Mouse (Mus musculus) intestine, embryonic 16.5 days (tissue): ENCODE data around the gene Plppr5. TPM values are rescaled to one million over a fixed set of nuclear protein-coding genes. Genes with fewer than 3 reads are reported as not detected.

Experiments
- ATAC-seq: fragments of 200-750 bp; cut with Nextera tagmentation; 2 replicates; pipeline ENCODE4 v1.8.0; 2017; ENCODE audit warnings: moderate TSS enrichment, moderate library complexity
- H3K27ac ChIP-seq: fragments of 300-500 bp; sonication (generic); 2 replicates; pipeline ENCODE4 v1.5.1; 2014; ENCODE audit warnings: mild to moderate bottlenecking, low read length
- H3K27me3 ChIP-seq: fragments of 300-500 bp; sonication (generic); replicated peaks from 2 replicates; pipeline ENCODE4 v1.6.1; 2014; ENCODE audit warnings: low read length, control low read depth, mixed read lengths; ENCODE audit not compliant: control insufficient read depth, insufficient read depth
- H3K36me3 ChIP-seq: fragments of 300-500 bp; sonication (generic); 2 replicates; pipeline ENCODE4 v1.6.1; 2014; ENCODE audit warnings: low read length, control low read depth; ENCODE audit not compliant: control insufficient read depth, insufficient read depth
- H3K4me1 ChIP-seq: fragments of 300-500 bp; sonication (generic); 2 replicates; pipeline ENCODE4 v1.6.1; 2014; ENCODE audit warnings: low read length, control low read depth, mixed read lengths; ENCODE audit not compliant: control insufficient read depth, insufficient read depth
- H3K4me2 ChIP-seq: fragments of 300-500 bp; sonication (generic); 2 replicates; pipeline ENCODE4 v1.6.1; 2014; ENCODE audit warnings: low read depth, low read length, control low read depth
- H3K4me3 ChIP-seq: fragments of 300-500 bp; sonication (generic); 2 replicates; pipeline ENCODE4 v1.5.1; 2014; ENCODE audit warnings: mild to moderate bottlenecking, low read length
- H3K9ac ChIP-seq: fragments of 300-500 bp; sonication (generic); 2 replicates; pipeline ENCODE4 v1.6.1; 2014; ENCODE audit warnings: low read depth, low read length
- H3K9me3 ChIP-seq: fragments of 300-500 bp; sonication (generic); 2 replicates; pipeline ENCODE4 v1.6.1; 2016; ENCODE audit warnings: low read length, control low read depth; ENCODE audit not compliant: control insufficient read depth
- WGBS: fragments of 180-500 bp; shearing (Covaris S2); extraction: QIAGEN DNeasy Blood & Tissue Kit; methylation state at CpG from one replicate; pipeline ENCODE4 v1.1.7; 2014; 5-methylcytosine and 5-hydroxymethylcytosine counted together
- polyA plus RNA-seq: library from polyadenylated mRNA; unstranded; fragments of >200 nt; fragmentation: Nextera tagmentation; extraction: Ambion mirVana; gene quantifications from 2 replicates; pipeline ENCODE4 v1.2.1, GENCODE M21; 2015

Plppr5 gene
- polyA plus RNA-seq, 1 experiment from 2014 or later, result 1.2 TPM

GRCm38 (mm10) chr3:117728136-117728535, 153.5 kb downstream of the Plppr5 start:
- no peak overlapping the region for H3K4me3 ChIP-seq
- no peaks in the 10 kb centered on the region for H3K27me3 ChIP-seq
- no peak overlapping the region for H3K9ac ChIP-seq
- H3K4me2 ChIP-seq, result no peak overlapping the region
- 29% methylated on average over 1 of the region's 1 CpGs for WGBS
- H3K27ac ChIP-seq, result no peak overlapping the region
- H3K9me3 ChIP-seq, result no peaks in the 10 kb centered on the region
- ATAC-seq, result no peak
- H3K4me1 ChIP-seq, result no peaks in the 10 kb centered on the region
- no peaks in the 10 kb centered on the region for H3K36me3 ChIP-seq

DNA sequence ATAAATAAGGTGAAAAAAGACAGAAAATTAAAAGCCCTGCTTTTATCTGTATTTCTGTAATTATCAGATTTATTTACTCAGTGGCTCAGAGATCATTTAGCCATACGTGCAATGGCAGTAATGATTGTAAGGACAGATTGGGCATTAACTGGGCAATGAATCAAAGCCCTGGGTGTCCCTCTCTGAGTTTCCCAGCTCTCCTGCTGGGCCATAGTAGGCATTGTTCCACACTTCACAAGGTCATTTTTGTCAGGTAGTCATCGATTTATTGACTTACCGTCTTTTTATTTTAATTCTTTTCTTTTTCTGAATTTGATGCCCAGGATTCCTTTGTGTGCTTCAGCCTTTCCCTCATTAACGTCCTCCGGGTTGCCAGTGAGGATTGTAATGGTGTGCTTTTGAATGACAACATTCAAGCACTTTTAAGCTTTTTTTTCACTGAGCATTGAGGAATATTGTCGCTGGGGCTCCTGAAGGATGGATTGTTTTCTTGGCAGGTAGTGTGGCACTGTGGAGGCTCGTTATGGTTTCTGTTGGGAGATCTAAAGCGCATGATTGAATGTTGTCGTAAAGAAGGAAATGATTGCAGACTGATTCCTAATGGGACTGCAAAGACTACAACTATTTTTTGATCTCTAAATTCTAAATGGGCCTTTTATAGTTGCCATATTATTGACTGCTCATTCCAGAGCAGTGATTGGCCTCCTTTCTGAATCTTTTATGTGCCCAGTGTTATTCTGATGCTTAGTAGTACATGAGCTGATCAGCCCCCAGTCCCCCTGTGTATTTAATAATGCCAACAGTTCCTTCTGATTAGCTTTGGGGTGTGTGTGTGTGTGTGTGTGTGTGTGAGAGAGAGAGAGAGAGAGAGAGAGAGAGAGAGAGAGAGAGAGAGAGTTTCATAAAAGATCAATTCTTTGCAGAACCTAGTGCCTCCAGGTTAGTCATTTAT, 154.8 kb downstream of the Plppr5 start:
- Histone ChIP-seq H3K4me1 (no peaks in the 10 kb centered on the region), H3K4me2 (no peak overlapping the region), H3K36me3 (no peaks in the 10 kb centered on the region), H3K9ac (no peak overlapping the region), H3K27ac (no peak overlapping the region), H3K4me3 (no peak overlapping the region), H3K27me3 (no peaks in the 10 kb centered on the region), H3K9me3 (no peaks in the 10 kb centered on the region)
- ATAC-seq, result no peak
- 74% methylated on average over 9 of the region's 9 CpGs for WGBS

DNA sequence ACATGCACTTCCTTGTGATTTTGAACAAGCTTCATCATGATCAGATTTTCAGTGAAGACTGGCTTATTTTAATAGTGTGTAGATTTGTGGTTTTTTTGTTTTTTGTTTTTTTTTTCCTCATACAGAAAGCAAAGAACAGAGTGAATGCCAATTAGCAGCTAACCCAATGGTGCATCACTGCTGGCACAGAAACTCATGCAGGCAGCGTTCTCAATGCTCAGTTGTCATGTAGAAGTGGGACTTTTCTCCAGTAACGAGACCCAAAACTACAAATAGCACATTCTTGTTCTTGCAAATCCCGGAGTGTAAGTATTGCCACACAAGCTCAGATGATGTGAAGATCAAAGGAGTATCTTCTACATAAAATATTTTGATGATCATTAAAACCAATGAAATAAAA, 156.9 kb downstream of the Plppr5 start:
- H3K27me3 ChIP-seq, result no peaks in the 10 kb centered on the region
- 77% methylated on average over 3 of the region's 3 CpGs for WGBS

GRCm38 (mm10) chr3:117732661-117733060, 158.0 kb downstream of the Plppr5 start:
- no peak for ATAC-seq
- Histone ChIP-seq H3K27ac (no peak overlapping the region), H3K9me3 (no peaks in the 10 kb centered on the region), H3K4me1 (no peaks in the 10 kb centered on the region), H3K27me3 (no peaks in the 10 kb centered on the region), H3K4me2 (no peak overlapping the region), H3K4me3 (no peak overlapping the region), H3K9ac (no peak overlapping the region), H3K36me3 (no peaks in the 10 kb centered on the region)
- WGBS, result 87% methylated on average over 4 of the region's 4 CpGs

More for the DNA sequence above, 156.9 kb downstream of the Plppr5 start:
- Histone ChIP-seq H3K36me3 (no peaks in the 10 kb centered on the region), H3K9ac (no peak overlapping the region), H3K27ac (no peak overlapping the region), H3K4me2 (no peak overlapping the region), H3K4me1 (no peaks in the 10 kb centered on the region), H3K4me3 (no peak overlapping the region), H3K9me3 (no peaks in the 10 kb centered on the region)
- ATAC-seq, result no peak

Other genes starting within 250 kb of the Plppr5 start
- 0.24 and 0.36 TPM in 2 replicates for gene Plppr4, start 214.0 kb upstream of the Plppr5 start, polyA plus RNA-seq